Mouse (Mus musculus) embryonic facial prominence, embryonic 12.5 days (tissue): ENCODE measurements around the gene Hps6. TPM values are rescaled to one million over a fixed set of nuclear protein-coding genes. Genes with fewer than 3 reads are reported as not detected.
"Not testable (repeated sequence)": the region's sequence is repeated elsewhere in the genome, so short reads cannot be mapped to it uniquely, and the experiment has no call there.

Experiments used
- ATAC-seq: fragments of 200-750 bp; cut with Nextera tagmentation; 2 replicates; pipeline ENCODE4 v1.8.0; 2017; ENCODE audit not compliant: insufficient number of reproducible peaks, insufficient read depth, low FRiP score, low TSS enrichment
- H3K27ac ChIP-seq: fragments of 300-500 bp; sonication (generic); 2 replicates; pipeline ENCODE4 v1.5.1; 2016; ENCODE audit warnings: mild to moderate bottlenecking
- H3K27me3 ChIP-seq: fragments of 300-500 bp; sonication (generic); 2 replicates; pipeline ENCODE4 v1.6.1; 2016; ENCODE audit warnings: mild to moderate bottlenecking, moderate library complexity
- H3K36me3 ChIP-seq: fragments of 300-500 bp; sonication (generic); 2 replicates; pipeline ENCODE4 v1.6.1; 2016; ENCODE audit warnings: mild to moderate bottlenecking
- H3K4me1 ChIP-seq: fragments of 300-500 bp; sonication (generic); 2 replicates; pipeline ENCODE4 v1.6.1; 2016
- H3K4me2 ChIP-seq: fragments of 300-500 bp; sonication (generic); replicated peaks from 2 replicates; pipeline ENCODE4 v1.6.1; 2016; ENCODE audit warnings: mild to moderate bottlenecking, moderate library complexity
- H3K4me3 ChIP-seq: fragments of 300-500 bp; sonication (generic); 2 replicates; pipeline ENCODE4 v1.5.1; 2016; ENCODE audit warnings: mild to moderate bottlenecking
- H3K9ac ChIP-seq: fragments of 300-500 bp; sonication (generic); 2 replicates; pipeline ENCODE4 v1.6.1; 2016; ENCODE audit warnings: mild to moderate bottlenecking, moderate library complexity
- H3K9me3 ChIP-seq: fragments of 300-500 bp; sonication (generic); 2 replicates; pipeline ENCODE4 v1.6.1; 2016; ENCODE audit warnings: mild to moderate bottlenecking, moderate library complexity
- WGBS: fragments of 180-500 bp; shearing (Covaris S2); methylation state at CpG from one replicate; pipeline ENCODE4 v1.1.7; 2016; 5-methylcytosine and 5-hydroxymethylcytosine counted together
- polyA plus RNA-seq: library from polyadenylated mRNA; unstranded; fragments of >200 nt; fragmentation: Nextera tagmentation; extraction: Ambion mirVana; gene quantifications from 2 replicates; pipeline ENCODE4 v1.2.1, GENCODE M21; 2016

The Hps6 gene
- polyA plus RNA-seq: 6.1 and 7.2 TPM in 2 replicates

- Histone ChIP-seq H3K36me3 (no peaks in the 10 kb centered on the region), H3K27me3 (0 out of 2 replicates have a peak, but pooled peaks cover 3% of the 10 kb centered on the region), H3K27ac (no peak within 1 kb of the TSS), H3K4me2 (peak within 1 kb of the TSS; percentile 97), H3K4me1 (peaks cover 9% of the 10 kb centered on the region), H3K9me3 (no peaks in the 10 kb centered on the region), H3K9ac (peak within 1 kb of the TSS; percentile 73), H3K4me3 (peak within 1 kb of the TSS; percentile 55)
- 1% methylated on average over 70 of the region's 70 CpGs for WGBS
- peak; percentile 77 for ATAC-seq
These were observed at the start of gene Hps6 for GRCm38 (mm10) chr19:46003371-46004226. Gene Hps6, plus strand, starts transcription at chr19:46003508.

- no peaks in the 10 kb centered on the region for H3K9me3 ChIP-seq
- 90% methylated on average over 7 of the region's 7 CpGs for WGBS
- H3K36me3 ChIP-seq: peaks cover 27% of the 10 kb centered on the region
- no peaks in the 10 kb centered on the region for H3K27me3 ChIP-seq
- H3K4me1 ChIP-seq: no peaks in the 10 kb centered on the region
- no peak overlapping the region for H3K27ac ChIP-seq
- H3K4me2 ChIP-seq: no peak overlapping the region
- no peak overlapping the region for H3K4me3 ChIP-seq
- H3K9ac ChIP-seq: no peak overlapping the region
- no peak for ATAC-seq
These were observed 46.6 kb upstream of the Hps6 start for GRCm38 (mm10) chr19:45956736-45957135.

GRCm38 (mm10) chr19:45960770-45961169 lies 42.5 kb upstream of the Hps6 start:
- H3K27me3 ChIP-seq: no peaks in the 10 kb centered on the region
- H3K4me2 ChIP-seq: no peak overlapping the region
- ATAC-seq: no peak
- H3K9me3 ChIP-seq: no peaks in the 10 kb centered on the region
- peaks cover 37% of the 10 kb centered on the region for H3K36me3 ChIP-seq
- no peak overlapping the region for H3K4me3 ChIP-seq
- H3K9ac ChIP-seq: no peak overlapping the region
- H3K4me1 ChIP-seq: no peaks in the 10 kb centered on the region
- 40% methylated on average over 5 of the region's 5 CpGs for WGBS
- no peak overlapping the region for H3K27ac ChIP-seq

GRCm38 (mm10) chr19:45984379-45984778 lies 18.9 kb upstream of the Hps6 start:
- no peaks in the 10 kb centered on the region for H3K27me3 ChIP-seq
- no peak overlapping the region for H3K4me3 ChIP-seq
- no peak overlapping the region for H3K27ac ChIP-seq
- H3K9ac ChIP-seq: no peak overlapping the region
- no peaks in the 10 kb centered on the region; the same call in 1 of the 2 replicates for H3K36me3 ChIP-seq
- ATAC-seq: no peak
- H3K4me2 ChIP-seq: no peak overlapping the region
- no peaks in the 10 kb centered on the region for H3K9me3 ChIP-seq
- H3K4me1 ChIP-seq: no peaks in the 10 kb centered on the region

GRCm38 (mm10) chr19:45988238-45988637 lies 15.1 kb upstream of the Hps6 start:
- WGBS: 96% methylated on average over 3 of the region's 3 CpGs
- Histone ChIP-seq H3K4me1 (no peaks in the 10 kb centered on the region), H3K36me3 (no peaks in the 10 kb centered on the region; the same call in 1 of the 2 replicates), H3K27me3 (no peaks in the 10 kb centered on the region), H3K4me3 (no peak overlapping the region), H3K4me2 (no peak overlapping the region), H3K27ac (no peak overlapping the region), H3K9ac (no peak overlapping the region), H3K9me3 (no peaks in the 10 kb centered on the region)
- no peak for ATAC-seq

GRCm38 (mm10) chr19:45991171-45991570 lies 12.1 kb upstream of the Hps6 start:
- Histone ChIP-seq H3K9me3 (no peaks in the 10 kb centered on the region), H3K4me1 (no peaks in the 10 kb centered on the region), H3K4me2 (no peak overlapping the region), H3K4me3 (no peak overlapping the region), H3K27me3 (no peaks in the 10 kb centered on the region), H3K27ac (no peak overlapping the region), H3K9ac (no peak overlapping the region), H3K36me3 (no peaks in the 10 kb centered on the region; the same call in 1 of the 2 replicates)
- WGBS: 94% methylated on average over 3 of the region's 3 CpGs
- ATAC-seq: no peak

- not testable (repeated sequence) for H3K9me3 ChIP-seq, H3K4me1 ChIP-seq, H3K4me2 ChIP-seq, H3K27ac ChIP-seq, H3K27me3 ChIP-seq, H3K9ac ChIP-seq, H3K36me3 ChIP-seq, ATAC-seq, H3K4me3 ChIP-seq
- WGBS: 80% methylated on average over 6 of the region's 6 CpGs
These were observed 9.9 kb upstream of the Hps6 start for GRCm38 (mm10) chr19:45993441-45993840.

- no peak overlapping the region for H3K27ac ChIP-seq
- WGBS: 95% methylated on average over 13 of the region's 13 CpGs
- ATAC-seq: no peak
- no peaks in the 10 kb centered on the region; the same call in 1 of the 2 replicates for H3K36me3 ChIP-seq
- no peak overlapping the region for H3K4me2 ChIP-seq
- H3K4me1 ChIP-seq: peaks cover 3% of the 10 kb centered on the region; the same call in 1 of the 2 replicates
- no peak overlapping the region for H3K4me3 ChIP-seq
- no peak overlapping the region for H3K9ac ChIP-seq
- no peaks in the 10 kb centered on the region for H3K27me3 ChIP-seq
- H3K9me3 ChIP-seq: no peaks in the 10 kb centered on the region
These were observed 9.1 kb upstream of the Hps6 start for GRCm38 (mm10) chr19:45993981-45994737.

GRCm38 (mm10) chr19:45997365-45997764 lies 5.9 kb upstream of the Hps6 start:
- Histone ChIP-seq H3K4me2 (peak overlapping the region; percentile 56), H3K36me3 (no peaks in the 10 kb centered on the region), H3K27me3 (no peaks in the 10 kb centered on the region), H3K4me3 (peak overlapping the region; percentile 91), H3K9me3 (no peaks in the 10 kb centered on the region), H3K27ac (peak overlapping the region; percentile 94; the same call in 1 of the 2 replicates), H3K9ac (peak overlapping the region; percentile 91), H3K4me1 (peaks cover 3% of the 10 kb centered on the region; the same call in 1 of the 2 replicates)
- no peak for ATAC-seq
- WGBS: 63% methylated on average over 5 of the region's 5 CpGs

GRCm38 (mm10) chr19:45997785-45998693 lies 5.3 kb upstream of the Hps6 start, which contains the start of gene Armh3:
Gene Armh3, minus strand, starts transcription at chr19:45998488.
- H3K4me1 ChIP-seq: peaks cover 3% of the 10 kb centered on the region; the same call in 1 of the 2 replicates
- no peaks in the 10 kb centered on the region for H3K36me3 ChIP-seq
- H3K9me3 ChIP-seq: no peaks in the 10 kb centered on the region
- peak; percentile 87 for ATAC-seq
- H3K9ac ChIP-seq: peak within 1 kb of the TSS; percentile 91
- H3K27me3 ChIP-seq: no peaks in the 10 kb centered on the region
- peak within 1 kb of the TSS; percentile 91 for H3K4me3 ChIP-seq
- H3K27ac ChIP-seq: peak within 1 kb of the TSS; percentile 94
- 1% methylated on average over 76 of the region's 76 CpGs for WGBS
- H3K4me2 ChIP-seq: peak within 1 kb of the TSS; percentile 56

GRCm38 (mm10) chr19:45998694-45999217 lies 4.6 kb upstream of the Hps6 start:
- H3K4me1 ChIP-seq: peaks cover 6% of the 10 kb centered on the region
- no peak overlapping the region for H3K9ac ChIP-seq
- peak overlapping the region; percentile 56 for H3K4me2 ChIP-seq
- H3K4me3 ChIP-seq: peak overlapping the region; percentile 91
- no peaks in the 10 kb centered on the region for H3K9me3 ChIP-seq
- H3K36me3 ChIP-seq: no peaks in the 10 kb centered on the region
- no peaks in the 10 kb centered on the region for H3K27me3 ChIP-seq
- H3K27ac ChIP-seq: no peak overlapping the region
- ATAC-seq: no peak
- WGBS: 11% methylated on average over 8 of the region's 8 CpGs
